Mouse (Mus musculus) MEL-GATA-1-ER (cell line): ENCODE results near the gene Tut7.
A peak's percentile ranks its signal among the peaks of the same experiment; 100 is the strongest.
"Not testable (repeated sequence)": the region's sequence is repeated elsewhere in the genome, so short reads cannot be mapped to it uniquely, and the experiment has no call there.

Experiments
- DNase-seq: peaks from one replicate; pipeline ENCODE4 v3.0.0-alpha.2; 2012; ENCODE audit warnings: low read depth; ENCODE audit errors: extremely low read depth

Tut7 gene

GRCm38 (mm10) chr13:59832871-59833270 lies 9.9 kb upstream of the Tut7 start:
- no peak for DNase-seq

GRCm38 (mm10) chr13:59832454-59832853 lies 9.5 kb upstream of the Tut7 start:
- no peak for DNase-seq

- no peak for DNase-seq
These were observed 3.0 kb upstream of the Tut7 start for GRCm38 (mm10) chr13:59825966-59826365.

GRCm38 (mm10) chr13:59820836-59821235 lies 2.1 kb downstream of the Tut7 start:
- DNase-seq, result peak; percentile 78

GRCm38 (mm10) chr13:59820114-59820513 lies 2.8 kb downstream of the Tut7 start:
- no peak for DNase-seq

- no peak for DNase-seq
These were observed 5.6 kb downstream of the Tut7 start for GRCm38 (mm10) chr13:59817352-59817751.

- DNase-seq, result peak; percentile 92
These were observed 8.8 kb downstream of the Tut7 start for GRCm38 (mm10) chr13:59814109-59814591.

- DNase-seq, result no peak
These were observed 11.4 kb downstream of the Tut7 start for GRCm38 (mm10) chr13:59811581-59811980.

- DNase-seq, result no peak
These were observed 21.9 kb downstream of the Tut7 start for GRCm38 (mm10) chr13:59801000-59801399.

- DNase-seq, result no peak
These were observed 22.9 kb downstream of the Tut7 start for GRCm38 (mm10) chr13:59800077-59800476.

- DNase-seq, result no peak
These were observed 24.6 kb downstream of the Tut7 start for GRCm38 (mm10) chr13:59798306-59798705.

- no peak for DNase-seq
These were observed 26.5 kb downstream of the Tut7 start for GRCm38 (mm10) chr13:59796466-59796848.

- DNase-seq, result peak; percentile 66
These were observed 27.0 kb downstream of the Tut7 start for GRCm38 (mm10) chr13:59795807-59796465.

GRCm38 (mm10) chr13:59794786-59795185 lies 28.2 kb downstream of the Tut7 start:
- no peak for DNase-seq

- DNase-seq, result no peak
These were observed 40.8 kb downstream of the Tut7 start, which contains the start of gene Gm49354 for GRCm38 (mm10) chr13:59782145-59782544. Gene Gm49354, minus strand, starts transcription at chr13:59782245.

GRCm38 (mm10) chr13:59779744-59780264 lies 43.1 kb downstream of the Tut7 start:
- DNase-seq, result not testable (repeated sequence)

GRCm38 (mm10) chr13:59779213-59779612 lies 43.7 kb downstream of the Tut7 start:
- DNase-seq, result no peak

- DNase-seq, result no peak
These were observed 47.8 kb downstream of the Tut7 start for GRCm38 (mm10) chr13:59775168-59775567.

- DNase-seq, result peak; percentile 91
These were observed 51.7 kb downstream of the Tut7 start for GRCm38 (mm10) chr13:59771257-59771656.

GRCm38 (mm10) chr13:59770847-59771246 lies 52.1 kb downstream of the Tut7 start:
- DNase-seq, result no peak

- peak; percentile 95 for DNase-seq
These were observed 52.8 kb downstream of the Tut7 start for GRCm38 (mm10) chr13:59770164-59770562.

- peak; percentile 98 for DNase-seq
These were observed 53.4 kb downstream of the Tut7 start, which contains the start of gene Isca1 for GRCm38 (mm10) chr13:59769296-59770163. Gene Isca1, minus strand, starts transcription at chr13:59769810.
